Mouse (Mus musculus) T-helper 17 cell (primary cell): ENCODE data around the gene Arhgap21.

Source experiments
- in situ Hi-C, 2 experiments: fragments of 300-600 bp; cut with MboI, MseI; formaldehyde crosslinking; loops; 1 replicate in 1 of 2; 2 replicates in 1 of 2; pipeline ENCODE4 v1.15.1; 2025; ENCODE audit warnings: high pct_unique_total_duplicates in 2 of 2

Arhgap21 gene

GRCm38 (mm10) chr2:20826258-20826657, 142.4 kb downstream of the Arhgap21 start:
- in situ Hi-C loops = no loop called here

GRCm38 (mm10) chr2:20818226-20818625, 150.5 kb downstream of the Arhgap21 start:
- in situ Hi-C loops = loop anchor here in 1 of 2 experiments (25.0 kb wide), 1 partner anchor 1544 kb away; no protein-coding TSS in a partner anchor

GRCm38 (mm10) chr2:20813986-20814385, 154.7 kb downstream of the Arhgap21 start:
- in situ Hi-C loops = loop anchor here in 1 of 2 experiments (25.0 kb wide), 1 partner anchor 1548 kb away; no protein-coding TSS in a partner anchor

GRCm38 (mm10) chr2:20811506-20811905, 157.2 kb downstream of the Arhgap21 start:
- in situ Hi-C loops = loop anchor here in 1 of 2 experiments (25.0 kb wide), 1 partner anchor 1551 kb away; no protein-coding TSS in a partner anchor

- in situ Hi-C loops = loop anchor here in 1 of 2 experiments (10.0 to 25.0 kb wide), 2 partner anchors 1561 to 1617 kb away; no protein-coding TSS in a partner anchor
These were observed 167.3 kb downstream of the Arhgap21 start for GRCm38 (mm10) chr2:20801236-20801890.
